24 mouse cellular contexts compared by ENCODE assay signal in the genomic region with DNA sequence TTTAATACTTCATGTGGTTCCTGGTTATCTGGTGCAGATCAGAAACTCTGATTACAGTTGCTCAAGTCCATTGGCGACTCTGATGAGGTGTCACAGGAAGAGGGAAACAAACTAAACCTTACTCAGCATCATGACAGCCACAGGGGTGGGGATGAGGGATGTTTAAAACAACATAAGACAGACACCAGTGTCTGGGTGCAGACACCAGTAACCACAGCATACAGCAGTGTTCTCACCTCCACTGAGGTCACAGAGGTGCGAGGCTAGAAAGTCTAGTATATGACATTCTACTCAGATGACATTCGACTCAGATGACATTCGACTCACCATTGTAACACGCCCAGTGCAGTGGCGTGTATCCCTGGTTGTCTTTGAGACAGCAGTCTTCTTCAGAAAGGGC.
DNase-seq lines count a peak whose midpoint lies in the region; ATAC-seq lines count a peak whose summit lies in the region.
"Had no signal": no experiment of that assay in that cellular context is flagged by ENCODE, and none has a peak within 500 bp of the region (broad histone marks: within the 10 kb centered on the region; RNA-seq: fewer than 3 reads in every experiment).

No protein-coding gene starts in this region.

- no peaks in the 10 kb centered on the region for H3K9me3 ChIP-seq in kidney, embryonic 15.5 days (replicated peaks)
- H3K9me3 ChIP-seq in heart, embryonic 10.5 days = no peaks in the 10 kb centered on the region
- H3K9me3 ChIP-seq: embryonic facial prominence, embryonic 15.5 days; forebrain, embryonic 10.5 days; forebrain, embryonic 15.5 days; heart, embryonic 15.5 days; hindbrain, embryonic 13.5 days had no signal

- no peak overlapping the region for H3K27ac ChIP-seq in kidney, embryonic 15.5 days
- no peak overlapping the region for H3K27ac ChIP-seq in heart, embryonic 10.5 days
- H3K27ac ChIP-seq: embryonic facial prominence, embryonic 15.5 days; forebrain, embryonic 10.5 days; forebrain, embryonic 15.5 days; heart, embryonic 15.5 days; hindbrain, embryonic 13.5 days; hindbrain, postnatal 0 days had no signal

- ATAC-seq in kidney, embryonic 15.5 days (replicated peaks; ENCODE audit: low FRiP score) = 0 out of 2 replicates have a peak, but pooled peaks have one; percentile 18
- ATAC-seq: forebrain, embryonic 15.5 days; hindbrain, postnatal 0 days; intestine, embryonic 16.5 days had no signal

- no peak for DNase-seq in kidney, adult 18-20 months
- DNase-seq in induced T-regulatory cell, adult 2 months (ENCODE audit: low read depth) = peak; percentile 71
- DNase-seq in naive thymus-derived CD4-positive, alpha-beta T cell, adult 2 months (ENCODE audit: low read depth) = peak; percentile 25
- no peak for DNase-seq in ovary, adult 18-20 months (ENCODE audit: low spot score)
- no peak for DNase-seq in heart, embryonic 10.5 days (ENCODE audit: low spot score)
- DNase-seq in thymus, adult 18-20 months = no peak
- DNase-seq: adrenal gland, adult 2 months; adrenal gland, postnatal 25 days; cerebellum, adult 18-20 months; cerebellum, postnatal 10 days; embryo, embryonic 11 days; gastrocnemius, postnatal 36 days; heart, adult 11 months; heart, postnatal 14 days had no signal

- H3K4me1 ChIP-seq in kidney, embryonic 15.5 days = no peaks in the 10 kb centered on the region
- H3K4me1 ChIP-seq in heart, embryonic 10.5 days = peaks cover 5% of the 10 kb centered on the region; the same call in 1 of the 2 replicates
- H3K4me1 ChIP-seq: embryonic facial prominence, embryonic 15.5 days had no signal

- no peak overlapping the region for H3K4me2 ChIP-seq in kidney, embryonic 15.5 days
- H3K4me2 ChIP-seq: embryonic facial prominence, embryonic 15.5 days; forebrain, embryonic 15.5 days; heart, embryonic 11.5 days; heart, embryonic 15.5 days; hindbrain, embryonic 13.5 days had no signal

- no peaks in the 10 kb centered on the region; the same call in 1 of the 2 replicates for H3K36me3 ChIP-seq in kidney, embryonic 15.5 days
- H3K36me3 ChIP-seq in heart, embryonic 10.5 days = peaks cover 11% of the 10 kb centered on the region; the same call in 1 of the 2 replicates
- H3K36me3 ChIP-seq: forebrain, embryonic 10.5 days had no signal

- 61% methylated on average over 6 of the region's 6 CpGs for WGBS in kidney, embryonic 15.5 days
- WGBS in heart, embryonic 10.5 days = 85% methylated on average over 6 of the region's 6 CpGs

- no peaks in the 10 kb centered on the region for H3K27me3 ChIP-seq in kidney, embryonic 15.5 days
- no peaks in the 10 kb centered on the region for H3K27me3 ChIP-seq in heart, embryonic 10.5 days (ENCODE audit: insufficient read depth, poor library complexity, severe bottlenecking)
- H3K27me3 ChIP-seq: embryonic facial prominence, embryonic 15.5 days; forebrain, embryonic 15.5 days; heart, embryonic 15.5 days had no signal

- no peak overlapping the region for H3K4me3 ChIP-seq in kidney, embryonic 15.5 days (replicated peaks)
- H3K4me3 ChIP-seq in heart, embryonic 10.5 days = no peak overlapping the region
- H3K4me3 ChIP-seq: embryonic facial prominence, embryonic 15.5 days; erythroblast, embryonic 14.5 days; forebrain, embryonic 10.5 days; forebrain, embryonic 15.5 days; heart, embryonic 15.5 days; hindbrain, embryonic 13.5 days had no signal

- H3K9ac ChIP-seq in kidney, embryonic 15.5 days = no peak overlapping the region
- H3K9ac ChIP-seq: embryonic facial prominence, embryonic 15.5 days; forebrain, embryonic 15.5 days; heart, embryonic 15.5 days; hindbrain, embryonic 13.5 days had no signal

Comparison
In these comparisons a context has a peak if more than half of its experiments do, and no peak if none do; other contexts are left out.
1. DNase-seq: peak in induced T-regulatory cell, adult 2 months (single experiment) and naive thymus-derived CD4-positive, alpha-beta T cell, adult 2 months (single experiment); none in kidney, adult 18-20 months (single experiment), ovary, adult 18-20 months (single experiment), heart, embryonic 10.5 days (single experiment) and thymus, adult 18-20 months (0 of 2).